Mouse (Mus musculus) liver, postnatal 0 days (tissue): Measurements from ENCODE around the gene Dctn2. TPM values are rescaled to one million over a fixed set of nuclear protein-coding genes. Genes with fewer than 3 reads are reported as not detected.

Source experiments
- ATAC-seq: fragments of 200-750 bp; cut with Nextera tagmentation; 2 replicates; pipeline ENCODE4 v1.8.0; 2017; ENCODE audit warnings: mild to moderate bottlenecking, moderate library complexity
- DNase-seq: peaks from one replicate; pipeline ENCODE4 v3.0.0-alpha.2; 2016
- H3K27ac ChIP-seq: fragments of 300-500 bp; sonication (generic); 2 replicates; pipeline ENCODE4 v1.5.1; 2014; ENCODE audit warnings: antibody characterized with exemption, moderate library complexity, mild to moderate bottlenecking, low read depth
- H3K27me3 ChIP-seq: fragments of 300-500 bp; sonication (generic); 2 replicates; pipeline ENCODE4 v1.6.1; 2014; ENCODE audit warnings: low read length, control low read depth, mixed read lengths; ENCODE audit not compliant: insufficient read depth
- H3K36me3 ChIP-seq: fragments of 300-500 bp; sonication (generic); replicated peaks from 2 replicates; pipeline ENCODE4 v1.6.1; 2014; ENCODE audit warnings: mild to moderate bottlenecking, control low read depth, low read length, moderate library complexity, mixed read lengths; ENCODE audit not compliant: insufficient read depth
- H3K4me1 ChIP-seq: fragments of 300-500 bp; sonication (generic); 2 replicates; pipeline ENCODE4 v1.6.1; 2014; ENCODE audit warnings: antibody characterized with exemption, mild to moderate bottlenecking, control low read depth; ENCODE audit not compliant: insufficient read depth
- H3K4me2 ChIP-seq: fragments of 300-500 bp; sonication (generic); 2 replicates; pipeline ENCODE4 v1.6.1; 2014; ENCODE audit warnings: low read depth, mild to moderate bottlenecking, low read length, moderate library complexity, mixed read lengths
- H3K4me3 ChIP-seq: fragments of 300-500 bp; sonication (generic); 2 replicates; pipeline ENCODE4 v1.5.1; 2014; ENCODE audit warnings: low read depth, low read length
- H3K9ac ChIP-seq: fragments of 300-500 bp; sonication (generic); replicated peaks from 2 replicates; pipeline ENCODE4 v1.6.1; 2014; ENCODE audit warnings: mild to moderate bottlenecking, moderate library complexity
- H3K9me3 ChIP-seq: fragments of 300-500 bp; sonication (generic); 2 replicates; pipeline ENCODE4 v1.6.1; 2016; ENCODE audit warnings: mild to moderate bottlenecking, control low read depth, low read length, mixed read lengths
- CTCF ChIP-seq: sonication (generic); IDR thresholded peaks from 2 replicates; pipeline ENCODE4 v1.5.1; 2016; ENCODE audit warnings: antibody characterized with exemption, low read depth
- EP300 ChIP-seq: IDR thresholded peaks from 2 replicates; pipeline ENCODE4 v1.6.1; 2016; ENCODE audit warnings: antibody characterized with exemption, low read depth, mild to moderate bottlenecking
- WGBS: fragments of 180-500 bp; shearing (Covaris S2); extraction: QIAGEN DNeasy Blood & Tissue Kit; methylation state at CpG from one replicate; pipeline ENCODE4 v1.1.7; 2014; ENCODE audit not compliant: insufficient replicate concordance; 5-methylcytosine and 5-hydroxymethylcytosine counted together
- polyA plus RNA-seq: library from polyadenylated mRNA; unstranded; fragments of >200 nt; fragmentation: Nextera tagmentation; extraction: Ambion mirVana; gene quantifications from 2 replicates; pipeline ENCODE4 v1.2.1, GENCODE M21; 2015

Dctn2 gene
- polyA plus RNA-seq, result 65.3 and 67.4 TPM in 2 replicates

DNA sequence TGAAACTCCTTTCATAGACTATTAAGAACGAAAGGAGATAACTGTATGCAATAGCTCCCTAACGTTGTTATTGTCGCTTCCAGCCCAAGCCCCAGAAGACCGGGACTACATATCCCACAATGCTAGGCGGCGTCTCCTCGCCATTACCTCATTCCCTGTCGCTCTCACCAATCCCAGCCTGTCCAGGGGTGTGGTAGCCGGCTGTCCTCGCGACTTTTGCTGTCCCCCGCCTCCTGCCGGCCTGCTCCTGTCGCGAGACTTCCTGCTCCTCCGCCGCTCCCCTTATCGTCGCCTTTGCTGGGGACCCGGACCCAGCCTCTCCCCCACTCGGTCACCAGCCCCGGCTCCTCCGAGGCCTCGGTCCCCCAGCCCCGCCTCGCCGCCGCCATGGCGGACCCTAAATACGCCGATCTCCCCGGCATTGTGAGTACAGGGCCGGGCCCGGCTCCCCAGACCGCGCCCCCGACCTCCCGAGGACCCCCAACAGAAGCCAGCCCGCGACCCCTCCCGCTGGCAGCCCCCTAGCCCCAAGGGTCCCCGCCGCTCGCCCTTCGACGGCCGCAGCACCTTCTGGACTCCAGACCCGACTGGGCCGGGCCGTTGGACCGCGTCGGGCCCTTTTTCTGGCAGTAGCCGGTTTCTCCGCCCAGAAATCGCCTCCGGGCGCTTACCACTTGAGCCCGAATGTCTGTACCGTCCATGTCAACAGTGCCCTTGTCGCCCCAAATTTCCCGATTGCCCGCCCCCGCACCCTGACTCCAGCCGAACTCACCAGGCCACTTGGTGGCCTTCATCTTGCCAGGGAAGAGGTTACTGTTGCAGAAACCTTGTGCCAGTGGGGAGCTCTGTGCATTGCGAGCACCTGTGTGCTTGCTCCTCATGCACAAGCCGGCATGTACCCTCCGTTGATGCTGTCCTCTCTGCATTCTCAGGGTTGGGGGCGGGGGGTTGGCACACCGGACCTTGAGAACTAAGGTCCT is at the start of gene Dctn2:
Dctn2 (plus strand) TSS at position 257 of the 980 bp plus-strand sequence.
- peak within 1 kb of the TSS; percentile 100 for H3K9ac ChIP-seq
- peak within 1 kb of the TSS; percentile 97 for H3K4me3 ChIP-seq
- H3K27me3 ChIP-seq, result peaks cover 24% of the 10 kb centered on the region
- H3K36me3 ChIP-seq, result peaks cover 23% of the 10 kb centered on the region
- H3K4me1 ChIP-seq, result peaks cover 20% of the 10 kb centered on the region
- ATAC-seq (peak; percentile 99), DNase-seq (peak; percentile 96)
- H3K27ac ChIP-seq, result peak within 1 kb of the TSS; percentile 97
- under 1% methylated on average over 70 of the region's 70 CpGs for WGBS
- TF ChIP-seq CTCF (peak; percentile 28; the same call in 1 of the 2 replicates), EP300 (peak; percentile 56)
- H3K4me2 ChIP-seq, result peak within 1 kb of the TSS; percentile 89
- no peaks in the 10 kb centered on the region for H3K9me3 ChIP-seq

DNA sequence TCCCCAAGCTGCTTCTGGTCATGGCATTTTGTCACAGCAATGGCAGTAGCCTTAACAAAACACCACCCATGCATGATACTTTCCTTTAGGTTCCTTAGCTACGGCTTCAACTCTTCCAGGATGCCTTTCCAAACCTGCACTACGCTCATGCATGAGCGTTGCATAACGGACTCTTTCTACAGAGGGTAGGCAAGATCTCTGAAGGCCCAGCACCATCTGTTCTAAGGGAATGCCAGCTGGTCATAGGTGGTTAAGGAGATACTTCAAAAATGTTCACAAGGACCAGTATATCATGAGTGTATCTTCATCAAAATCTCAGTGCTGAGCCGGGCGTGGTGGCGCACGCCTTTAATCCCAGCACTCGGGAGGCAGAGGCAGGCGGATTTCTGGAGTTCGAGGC is 49.7 kb upstream of the Dctn2 start:
- Histone ChIP-seq H3K36me3 (no peaks in the 10 kb centered on the region), H3K27me3 (no peaks in the 10 kb centered on the region), H3K4me1 (0 out of 2 replicates have a peak, but pooled peaks cover 3% of the 10 kb centered on the region), H3K27ac (no peak overlapping the region), H3K9me3 (no peaks in the 10 kb centered on the region), H3K9ac (no peak overlapping the region), H3K4me2 (no peak overlapping the region), H3K4me3 (no peak overlapping the region)
- DNase-seq (no peak), ATAC-seq (no peak)
- WGBS, result 93% methylated on average over 11 of the region's 11 CpGs
- TF ChIP-seq EP300, result no peak
- TF ChIP-seq CTCF, result no peak

DNA sequence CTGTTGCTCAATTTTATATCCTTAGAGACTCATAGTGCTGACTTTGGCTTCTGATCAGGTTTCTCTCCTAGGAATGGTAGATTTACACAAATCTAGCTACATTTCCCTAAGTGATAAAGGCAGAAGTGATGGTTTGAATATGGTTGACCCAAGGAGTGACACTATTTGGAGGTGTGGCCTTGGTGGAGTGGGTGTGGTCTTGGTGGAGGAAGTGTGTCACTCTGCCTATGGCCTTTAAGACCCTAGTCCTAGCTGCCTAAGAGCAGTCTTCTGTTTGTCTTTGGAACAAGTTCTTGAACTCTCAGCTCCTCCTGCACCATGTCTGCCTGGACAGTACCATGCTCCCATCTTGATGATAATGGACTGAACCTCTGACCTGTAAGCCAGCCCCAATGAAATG is 49.0 kb upstream of the Dctn2 start:
- Histone ChIP-seq H3K4me1 (no peaks in the 10 kb centered on the region), H3K9me3 (no peaks in the 10 kb centered on the region), H3K4me3 (no peak overlapping the region), H3K9ac (no peak overlapping the region), H3K4me2 (no peak overlapping the region), H3K27ac (no peak overlapping the region), H3K27me3 (no peaks in the 10 kb centered on the region), H3K36me3 (no peaks in the 10 kb centered on the region)
- no peak for ATAC-seq
- TF ChIP-seq EP300 (no peak), CTCF (no peak)
- DNase-seq, result no peak

DNA sequence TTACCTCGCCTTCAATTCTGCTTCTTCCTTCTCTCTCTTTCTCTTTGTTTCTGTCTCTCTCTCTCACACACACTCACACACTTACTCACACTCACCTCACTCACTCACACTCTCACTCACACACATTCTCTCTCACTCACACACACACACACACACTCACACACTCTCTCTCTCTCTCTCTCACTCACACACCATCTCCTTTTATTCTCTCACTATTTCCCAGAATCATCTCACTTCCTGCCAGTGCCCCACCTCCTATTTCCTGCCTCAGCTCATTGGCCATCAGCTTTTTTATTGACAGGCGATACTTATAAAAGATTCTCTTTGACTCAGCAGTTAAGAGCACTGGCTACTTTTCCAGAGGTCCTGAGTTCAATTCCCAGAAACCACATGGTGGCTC is 47.8 kb upstream of the Dctn2 start:
- H3K4me1 ChIP-seq, result no peaks in the 10 kb centered on the region
- H3K36me3 ChIP-seq, result no peaks in the 10 kb centered on the region
- no peak overlapping the region for H3K4me3 ChIP-seq
- H3K9ac ChIP-seq, result no peak overlapping the region
- no peak for ATAC-seq
- no peak overlapping the region for H3K4me2 ChIP-seq
- TF ChIP-seq EP300 (no peak), CTCF (no peak)
- DNase-seq, result no peak
- no peaks in the 10 kb centered on the region for H3K27me3 ChIP-seq
- no peaks in the 10 kb centered on the region for H3K9me3 ChIP-seq
- WGBS, result 87% methylated on average over 2 of the region's 2 CpGs
- H3K27ac ChIP-seq, result no peak overlapping the region

DNA sequence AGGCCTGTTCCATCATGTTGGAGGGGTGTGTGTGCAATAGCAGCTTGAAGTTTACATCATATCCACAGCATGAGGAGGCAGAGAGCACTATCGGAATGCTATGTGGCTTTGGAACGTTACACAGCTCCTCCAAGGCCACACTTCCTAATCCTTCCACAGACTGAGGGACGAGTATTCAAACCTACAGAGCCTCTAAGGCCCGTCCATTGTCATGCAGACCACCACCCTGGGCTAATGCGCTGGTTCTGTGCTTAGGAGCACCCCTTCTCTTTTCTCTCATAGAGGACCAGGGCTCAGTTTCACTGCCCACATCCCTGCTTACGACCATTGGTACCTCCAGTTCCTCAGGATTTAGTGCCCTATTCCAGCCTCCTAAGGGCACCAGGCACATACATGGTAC is 41.0 kb upstream of the Dctn2 start:
- Histone ChIP-seq H3K9me3 (no peaks in the 10 kb centered on the region), H3K4me3 (no peak overlapping the region), H3K27me3 (no peaks in the 10 kb centered on the region; the same call in none of the 2 replicates), H3K4me2 (no peak overlapping the region), H3K36me3 (no peaks in the 10 kb centered on the region), H3K4me1 (peaks cover 4% of the 10 kb centered on the region; the same call in 1 of the 2 replicates), H3K9ac (no peak overlapping the region), H3K27ac (no peak overlapping the region)
- no peak for ATAC-seq
- WGBS, result 60% methylated on average over 6 of the region's 6 CpGs
- TF ChIP-seq EP300 (no peak), CTCF (no peak)
- DNase-seq, result no peak

DNA sequence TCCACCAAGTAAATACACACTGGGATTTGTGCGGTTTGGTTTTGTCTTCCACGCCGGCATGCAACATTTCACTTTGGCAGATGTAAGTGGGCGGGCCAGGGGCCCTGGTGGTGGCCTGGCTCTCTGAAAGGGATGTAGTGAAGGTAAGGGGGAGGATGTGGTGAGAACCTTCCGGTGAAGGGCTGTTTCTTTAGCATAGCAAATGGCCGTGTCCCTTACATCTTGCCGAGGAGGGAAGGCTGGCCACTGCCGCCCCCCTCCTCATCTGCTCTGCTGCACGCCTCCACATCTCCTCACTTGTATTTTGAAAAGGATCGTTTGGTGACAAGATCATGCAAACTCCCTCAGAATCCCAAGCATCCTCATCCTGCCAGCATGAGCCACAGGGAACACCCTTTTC is 40.4 kb upstream of the Dctn2 start:
- Histone ChIP-seq H3K27me3 (no peaks in the 10 kb centered on the region; the same call in none of the 2 replicates), H3K4me2 (no peak overlapping the region), H3K27ac (no peak overlapping the region), H3K9ac (no peak overlapping the region), H3K36me3 (no peaks in the 10 kb centered on the region), H3K4me3 (no peak overlapping the region), H3K9me3 (no peaks in the 10 kb centered on the region), H3K4me1 (peaks cover 4% of the 10 kb centered on the region; the same call in 1 of the 2 replicates)
- ATAC-seq (no peak), DNase-seq (no peak)
- 35% methylated on average over 10 of the region's 10 CpGs for WGBS
- TF ChIP-seq EP300 (no peak), CTCF (no peak)
